Mouse (Mus musculus) CD4-positive naive resting alpha-beta T cell, adult 57 days (primary cell): Measurements from ENCODE around the gene Ndufb5. TPM values are rescaled to one million over a fixed set of nuclear protein-coding genes. Genes with fewer than 3 reads are reported as not detected.

ENCODE experiments used
- total RNA-seq: library from RNA; stranded (reverse); gene quantifications from one replicate; pipeline ENCODE4 v1.2.4, GENCODE M21; 2023

Ndufb5 gene
- 70.1 TPM for total RNA-seq

DNA sequence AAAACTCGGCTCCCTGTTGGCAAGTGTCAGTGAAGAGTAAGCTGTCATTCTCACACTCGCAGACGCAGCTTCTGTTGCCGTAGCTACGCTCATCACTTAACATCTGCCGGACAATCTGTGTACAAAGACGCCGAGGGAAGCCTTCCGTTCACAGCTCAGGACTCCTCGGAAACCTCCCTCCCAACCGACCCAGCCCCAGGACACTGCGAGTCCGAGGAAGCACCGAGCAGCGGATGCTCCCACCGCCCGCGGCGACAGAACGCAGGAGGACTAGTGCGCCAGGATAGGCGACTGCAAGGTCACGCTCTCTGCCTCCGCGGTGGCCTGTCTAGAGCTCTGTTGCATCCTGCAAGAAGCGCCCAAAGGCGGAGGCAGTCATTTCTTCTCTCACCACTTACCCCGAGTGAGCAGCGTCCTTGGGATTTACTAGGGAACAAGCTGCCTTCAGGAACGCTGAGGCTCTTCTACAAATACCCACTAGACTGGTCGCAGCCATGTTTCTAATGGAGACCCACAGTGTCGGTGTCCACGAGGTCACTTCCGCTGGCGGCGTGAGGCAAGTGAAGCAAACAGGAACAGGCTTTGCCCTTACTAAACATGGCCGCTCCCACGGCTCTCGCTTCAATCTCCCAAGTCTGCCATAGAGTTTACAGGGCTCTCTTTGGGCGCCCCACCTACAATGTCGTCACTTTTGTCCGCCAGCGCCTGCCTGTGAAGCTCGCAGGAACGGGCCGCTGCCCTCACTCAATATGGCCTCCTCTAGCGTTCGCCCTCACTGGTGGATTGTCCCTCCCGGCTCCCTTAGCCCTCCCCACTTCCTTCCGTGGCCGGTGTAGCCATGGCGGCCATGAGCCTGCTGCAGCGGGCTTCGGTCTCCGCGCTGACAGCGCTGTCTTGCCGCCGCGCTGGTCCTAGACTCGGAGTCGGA is at the start of gene Ndufb5:
Gene Ndufb5 (plus strand): TSS at position 747 of the 928 bp plus-strand sequence.

DNA sequence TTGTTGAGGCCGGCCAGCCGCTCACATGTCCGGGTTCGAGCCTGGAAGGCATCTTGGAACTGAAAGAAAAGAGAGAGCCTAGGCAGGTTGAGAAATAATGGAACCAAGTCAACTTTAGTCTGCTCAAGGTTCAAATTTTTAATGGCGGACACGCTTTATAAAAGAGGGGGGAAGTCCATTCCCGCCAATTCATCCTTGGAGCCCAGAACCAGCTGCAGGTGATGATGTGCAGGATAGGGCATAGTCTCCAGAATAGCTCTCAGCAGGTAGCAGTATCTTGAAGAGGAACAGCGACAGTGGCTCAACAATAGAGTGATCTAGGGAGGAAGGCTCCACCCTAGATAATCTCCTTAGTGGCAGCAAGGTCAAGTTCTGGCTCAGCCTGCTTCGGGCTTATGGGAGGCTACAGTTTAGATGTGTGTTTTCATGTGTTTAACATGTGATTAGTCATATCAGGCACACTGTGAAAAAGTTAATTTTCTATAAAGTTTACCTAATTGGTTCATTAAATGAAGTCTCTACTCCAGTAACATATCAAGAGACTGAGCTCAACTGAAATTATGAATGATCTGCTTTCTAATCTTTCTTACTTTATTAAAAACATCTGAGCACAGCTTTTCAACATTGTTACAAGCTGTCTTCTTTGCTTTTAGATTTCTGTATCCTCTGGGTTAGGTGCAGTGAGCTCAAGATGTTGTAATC is 31.0 kb upstream of the Ndufb5 start, which contains the start of gene Actl6a:
Gene Actl6a (plus strand): TSS at position 652 of the 702 bp plus-strand sequence.

DNA sequence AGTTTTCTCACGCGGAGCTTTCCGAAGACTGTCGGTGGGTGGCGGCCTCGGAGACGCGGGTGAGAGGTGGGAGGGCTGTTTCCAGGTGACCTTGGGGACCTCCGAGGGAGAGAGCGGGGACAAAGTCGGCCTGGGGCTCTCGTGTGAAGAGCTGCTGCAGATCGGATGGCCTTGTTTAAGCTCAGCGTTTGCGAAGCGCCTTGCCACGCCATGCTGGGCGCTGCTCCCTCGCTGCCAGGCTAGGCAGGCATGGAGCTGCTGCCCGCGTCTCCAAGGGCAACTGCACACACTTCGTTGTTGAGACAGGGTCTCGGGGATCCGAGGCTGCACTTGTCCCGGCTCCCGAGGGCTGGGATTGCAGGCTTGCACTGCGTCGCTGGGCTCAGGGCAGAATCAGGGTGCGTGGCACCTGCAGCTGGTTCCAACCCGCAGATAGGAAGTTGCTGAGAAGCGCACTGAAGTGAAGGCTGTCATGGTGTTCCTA is 424 bp downstream of the Ndufb5 start, which contains the start of gene Mrpl47:
Gene Mrpl47 (minus strand): TSS at position 434 of the 484 bp plus-strand sequence.

Other genes starting within 250 kb of the Ndufb5 start
- 0.68 TPM for gene Kcnmb3, start 244.8 kb upstream of the Ndufb5 start, total RNA-seq
- gene Zfp639, start 226.7 kb upstream of the Ndufb5 start, total RNA-seq = 37.4 TPM
- gene Mfn1, start 207.5 kb upstream of the Ndufb5 start, total RNA-seq = 45.6 TPM
- gene Gnb4, start 120.4 kb upstream of the Ndufb5 start, total RNA-seq = 33.1 TPM
- gene Actl6a, start 30.7 kb upstream of the Ndufb5 start, total RNA-seq = 57.6 TPM
- 6.7 TPM for gene Mrpl47, start 615 bp downstream of the Ndufb5 start, total RNA-seq
- not detected for gene Usp13, start 80.6 kb downstream of the Ndufb5 start, total RNA-seq